Mouse (Mus musculus) spleen, postnatal 14 days (tissue): ENCODE measurements around the gene Diras2.
"Not testable (repeated sequence)": the region's sequence is repeated elsewhere in the genome, so short reads cannot be mapped to it uniquely, and the experiment has no call there.

Experiments
- DNase-seq, 2 experiments: peaks; one replicate each; pipeline ENCODE4 v3.0.0; 2021 to 2022; ENCODE audit warnings: low spot score in 2 of 2

Diras2 gene

DNA sequence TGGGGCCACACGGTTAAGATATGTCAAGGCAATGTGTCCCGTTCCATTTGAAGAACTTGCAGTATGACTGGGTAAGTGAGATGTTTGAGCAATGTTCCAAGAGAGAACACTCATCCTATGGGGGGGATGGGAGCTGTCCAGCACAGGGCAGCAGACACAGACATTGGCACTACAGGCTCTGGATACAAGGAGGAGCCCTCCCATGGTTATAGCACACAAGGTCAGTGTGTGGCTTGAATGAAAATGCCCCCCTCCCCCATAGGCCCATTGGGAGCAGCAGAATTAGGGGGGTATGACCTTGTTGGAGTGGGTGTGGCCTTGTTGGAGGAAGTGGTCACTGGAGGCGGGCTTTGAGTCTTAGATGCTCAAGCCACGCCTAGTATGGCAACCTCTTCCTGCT, 12.7 kb downstream of the Diras2 start:
- no peak for DNase-seq

DNA sequence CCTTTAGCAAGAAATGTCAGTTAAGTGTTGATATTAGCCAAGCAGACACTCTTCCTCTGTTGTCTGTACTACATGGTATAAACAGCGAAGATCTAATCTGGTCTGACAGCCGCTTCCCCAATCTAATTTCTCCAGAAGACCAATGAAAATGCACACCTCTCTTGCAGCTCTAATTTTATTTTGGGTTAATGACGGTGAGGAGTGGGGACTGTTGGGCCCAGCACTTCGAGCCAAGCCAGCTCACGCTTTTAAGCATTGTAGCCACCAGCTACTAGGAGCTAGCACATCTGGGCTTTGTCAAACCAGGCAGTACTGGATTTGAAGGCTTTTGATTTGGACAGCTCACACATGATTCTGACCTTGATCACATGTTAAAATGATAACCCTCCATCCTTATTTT, 14.1 kb downstream of the Diras2 start:
- no peak for DNase-seq

DNA sequence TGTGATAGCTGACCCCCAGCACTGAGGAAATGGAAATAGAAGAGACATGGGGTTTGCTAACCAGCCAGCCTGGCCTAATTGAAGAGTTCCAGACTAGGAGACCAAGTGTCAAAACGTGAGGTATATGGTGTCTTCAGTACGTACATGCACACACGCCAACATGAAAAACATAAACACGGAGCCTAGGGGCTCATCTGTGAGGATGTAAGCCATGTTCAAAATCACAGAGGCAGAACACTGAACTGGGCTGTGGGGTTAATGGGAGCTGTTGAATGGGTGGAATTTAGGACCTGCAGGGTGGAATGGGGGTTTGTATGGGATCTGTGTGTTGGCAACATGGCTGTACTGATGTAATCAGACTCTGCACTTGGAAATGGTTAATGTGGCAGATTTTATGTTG, 14.5 kb downstream of the Diras2 start:
- DNase-seq: no peak

DNA sequence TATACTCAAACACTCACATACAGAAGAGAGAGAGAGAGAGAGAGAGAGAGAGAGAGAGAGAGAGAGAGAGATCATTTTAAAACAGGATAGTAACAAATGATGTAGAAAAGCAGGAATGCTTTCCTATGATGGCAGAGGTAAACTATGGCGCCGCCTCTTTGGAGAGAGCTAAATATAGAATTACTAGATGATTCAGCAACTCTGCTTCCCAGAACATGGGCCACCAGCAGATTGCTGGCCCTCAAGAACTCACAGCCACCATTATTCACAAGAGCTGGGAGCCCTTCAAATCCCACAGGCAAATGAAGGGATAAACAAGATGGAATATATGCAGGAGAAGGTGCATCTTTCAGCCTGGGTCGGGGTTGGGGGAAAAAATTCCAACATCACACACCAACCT, 15.0 kb downstream of the Diras2 start:
- DNase-seq: no peak

DNA sequence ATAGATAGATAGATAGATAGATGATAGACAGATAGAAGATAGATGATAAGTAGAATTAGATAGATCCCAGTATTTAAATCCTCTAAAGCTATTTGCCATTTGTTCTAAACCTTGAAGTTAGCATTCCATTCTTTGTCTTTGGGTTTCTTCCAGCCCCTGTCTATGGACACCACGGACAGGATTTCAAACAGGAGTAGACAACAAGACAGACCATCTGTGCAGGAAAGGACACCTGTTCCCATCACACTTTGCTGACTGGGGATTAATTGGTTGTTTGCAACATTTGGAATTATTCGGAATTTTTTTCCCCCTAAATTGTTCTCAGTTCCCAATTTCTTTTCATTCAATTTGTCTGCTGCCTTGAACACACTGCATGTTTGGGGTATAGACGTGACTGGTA, 17.5 kb downstream of the Diras2 start:
- no peak for DNase-seq

DNA sequence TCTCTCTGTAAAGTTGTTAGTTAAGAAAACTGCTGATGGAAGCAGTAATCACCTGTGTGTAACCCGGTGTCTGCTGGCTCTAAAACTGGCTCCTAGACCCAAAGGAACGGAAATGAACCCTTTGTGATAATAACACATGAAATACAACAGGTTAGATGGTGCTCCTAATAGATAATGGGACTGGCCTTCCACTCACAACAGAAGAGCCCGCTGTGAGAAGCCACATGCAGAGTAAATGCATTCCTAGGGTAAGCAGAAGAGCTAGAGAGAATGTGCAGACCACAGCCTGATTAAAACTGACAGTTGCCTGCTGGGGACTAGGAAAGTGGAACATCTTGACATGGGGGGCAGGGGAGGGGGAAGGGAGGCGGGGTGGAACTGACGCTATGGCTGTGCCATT, 18.7 kb downstream of the Diras2 start:
- DNase-seq: no peak

DNA sequence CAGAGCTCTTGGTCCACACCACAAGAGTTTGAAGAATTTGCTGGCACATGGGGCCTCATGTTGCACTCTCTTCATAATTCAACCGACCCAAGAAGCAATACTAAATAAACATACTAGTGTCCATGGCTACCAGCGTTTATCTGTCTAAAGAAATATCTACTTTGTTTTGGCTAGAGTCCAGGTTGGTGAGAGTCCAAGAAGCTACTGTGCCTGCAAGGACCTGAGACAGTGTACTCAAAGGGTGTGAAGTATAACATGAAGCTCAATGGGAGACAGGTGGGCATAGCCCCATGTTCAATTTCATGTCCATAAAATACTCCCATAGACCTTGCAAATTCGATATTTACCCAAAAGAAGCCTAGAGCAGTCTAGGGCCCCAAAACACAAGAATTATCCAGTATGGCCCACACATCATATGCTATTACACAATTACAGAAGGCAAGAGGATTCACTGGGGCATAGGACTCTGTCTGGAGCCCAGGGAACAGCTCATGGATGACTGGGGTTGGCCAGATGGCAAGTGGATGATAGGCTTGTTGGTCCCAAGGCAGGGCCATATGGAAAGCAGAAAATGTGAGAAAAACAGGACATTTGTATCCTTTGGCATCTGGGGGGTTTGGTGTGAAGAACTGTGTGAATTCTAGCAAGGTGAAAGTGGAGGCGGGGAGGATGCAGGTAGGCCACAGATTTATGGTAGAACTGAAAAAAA, 20.8 kb downstream of the Diras2 start:
- DNase-seq: no peak

DNA sequence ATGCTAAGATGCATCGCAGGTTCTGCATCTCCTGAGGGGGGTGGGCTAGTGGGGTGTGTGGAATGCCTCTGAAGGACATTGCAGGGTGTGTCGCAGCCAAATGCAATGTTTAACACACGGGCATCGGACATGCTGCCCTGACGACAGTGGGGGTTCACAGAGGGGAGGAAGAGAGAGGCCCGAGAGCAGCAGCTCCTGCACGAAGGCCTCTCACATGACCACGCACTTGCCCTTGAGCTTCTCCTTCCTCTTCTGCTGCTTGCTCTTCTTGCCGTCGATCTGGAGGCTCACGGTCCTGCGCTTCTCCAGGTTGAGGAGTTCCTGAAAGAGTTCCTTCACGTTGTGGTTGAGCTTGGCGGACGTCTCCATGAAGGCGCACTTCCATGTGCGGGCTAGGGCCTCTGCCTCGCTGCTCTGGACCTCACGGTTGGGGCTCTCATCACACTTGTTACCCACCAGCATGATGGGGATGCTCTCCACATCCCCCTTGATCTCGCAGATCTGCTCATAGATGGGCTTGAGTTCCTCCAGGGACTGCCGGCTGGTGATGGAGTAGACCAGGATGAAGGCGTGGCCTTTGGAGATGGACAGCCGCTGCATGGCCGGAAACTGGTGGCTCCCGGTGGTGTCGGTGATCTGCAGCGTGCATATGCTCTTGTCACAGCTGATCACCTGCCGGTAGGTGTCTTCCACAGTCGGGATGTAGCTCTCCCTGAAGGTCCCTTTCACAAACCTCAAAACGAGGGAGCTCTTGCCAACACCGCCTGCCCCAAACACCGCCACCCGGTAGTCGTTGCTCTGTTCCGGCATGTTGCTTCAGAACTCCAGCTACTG, 23.4 kb downstream of the Diras2 start:
- no peak for DNase-seq

DNA sequence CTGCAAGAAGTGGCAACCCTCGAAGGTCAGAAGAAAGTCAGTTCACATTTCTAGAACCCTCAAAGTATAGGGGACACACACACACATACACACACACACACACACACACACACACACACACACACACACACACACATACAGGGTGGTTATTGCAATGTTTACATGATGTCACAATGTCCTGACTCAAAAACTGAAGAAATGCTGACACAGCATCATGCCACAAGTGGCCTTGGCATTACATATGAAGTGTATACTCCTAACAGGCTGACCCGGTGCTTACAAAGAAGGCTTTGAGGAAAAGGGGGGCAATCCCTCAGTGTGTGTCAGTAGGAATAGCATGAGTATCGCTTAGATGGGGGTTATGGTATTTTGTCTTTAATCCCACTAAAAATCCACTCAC, 24.3 kb downstream of the Diras2 start:
- not testable (repeated sequence) for DNase-seq

DNA sequence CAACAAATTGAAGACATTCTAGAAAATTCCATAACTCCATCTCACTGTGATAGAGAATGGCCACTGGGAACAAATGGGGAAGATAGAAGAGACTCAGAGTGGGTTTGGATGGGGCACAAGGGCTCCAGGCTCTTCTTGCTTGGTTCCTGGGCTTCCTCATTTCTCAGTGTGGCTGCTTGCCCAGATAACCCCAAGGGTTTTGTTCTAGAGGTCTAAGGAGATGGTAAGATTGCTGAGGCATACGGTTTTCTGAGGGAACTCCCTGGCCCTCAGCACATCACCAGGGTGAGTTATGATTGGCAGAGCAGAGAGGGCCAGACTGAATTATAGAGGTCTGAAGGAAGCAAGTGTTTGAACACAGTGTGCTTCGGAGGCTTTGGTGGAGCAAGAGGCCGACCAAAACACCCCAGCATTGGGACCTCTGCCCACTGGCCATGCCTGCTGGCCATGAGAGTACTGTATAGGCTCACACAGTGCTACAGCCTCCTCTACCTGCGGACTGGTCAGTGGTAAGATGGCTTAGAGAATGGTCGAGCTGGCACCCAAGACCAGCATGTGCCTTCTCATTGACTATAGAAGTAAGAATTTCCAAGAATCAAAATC, 25.3 kb downstream of the Diras2 start:
- DNase-seq: not testable (repeated sequence)

DNA sequence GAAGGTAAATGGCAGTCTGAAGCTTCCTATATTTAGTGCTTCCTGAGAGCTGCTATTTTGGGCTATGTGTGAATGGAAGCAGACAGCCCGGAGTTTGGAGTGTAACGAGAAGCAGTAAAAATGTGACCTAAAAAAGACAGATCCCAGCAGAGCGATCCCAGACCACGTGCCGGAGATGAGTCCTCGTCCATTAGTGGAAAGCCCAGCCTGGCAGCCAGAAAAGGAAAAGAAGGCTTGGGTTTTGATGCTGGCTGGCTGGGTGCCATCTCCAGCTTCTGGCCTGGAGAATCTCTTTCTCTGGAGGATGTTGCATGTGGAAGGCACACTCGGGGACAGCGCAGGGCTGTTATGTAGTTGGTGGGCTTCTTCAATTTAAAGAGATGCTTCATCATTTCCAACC, 29.4 kb downstream of the Diras2 start:
- no peak for DNase-seq

DNA sequence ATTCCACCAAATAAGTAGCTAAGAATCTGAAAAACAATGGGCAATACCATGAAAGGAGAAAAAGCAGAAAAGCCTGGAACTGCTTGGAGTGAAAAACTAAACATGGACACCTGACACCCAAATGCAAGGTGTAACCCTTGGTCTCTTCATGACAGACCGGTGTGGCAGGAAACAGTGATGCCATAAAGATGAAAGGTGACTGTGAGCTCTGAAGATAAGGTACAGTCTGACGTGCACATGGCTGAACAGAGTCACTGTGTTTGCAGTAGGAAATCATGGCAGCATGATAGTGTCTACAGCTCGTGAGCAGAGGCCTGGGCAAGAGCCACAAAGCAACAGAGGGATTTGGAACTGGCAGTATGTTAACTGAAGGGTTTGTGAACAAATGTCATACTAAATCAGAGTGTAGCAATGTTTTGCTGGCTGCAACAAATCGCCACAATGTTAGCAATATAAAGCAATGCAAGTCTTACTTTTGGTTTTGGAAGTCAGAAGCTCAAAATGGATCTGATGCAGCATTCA, 34.0 kb downstream of the Diras2 start:
- no peak for DNase-seq

DNA sequence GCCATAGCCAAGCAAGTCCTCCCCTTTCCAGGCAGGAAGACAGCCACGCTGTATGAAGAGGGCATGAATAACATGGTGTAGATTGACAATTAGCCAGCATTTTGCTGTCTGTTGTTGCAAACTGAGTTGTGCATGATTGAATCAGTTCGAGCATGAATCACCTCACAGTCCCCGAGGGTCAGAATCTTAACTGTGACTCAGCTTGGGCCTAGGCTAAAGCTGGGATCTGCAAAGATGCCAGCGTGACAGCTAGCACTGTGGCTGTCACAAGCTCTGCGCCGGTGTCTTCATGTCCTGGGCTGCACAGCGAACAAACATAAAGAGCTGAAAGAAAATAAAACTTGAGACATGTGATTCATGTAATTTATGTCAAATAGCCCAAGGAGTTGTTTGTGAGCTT, 42.3 kb downstream of the Diras2 start:
- DNase-seq: no peak

DNA sequence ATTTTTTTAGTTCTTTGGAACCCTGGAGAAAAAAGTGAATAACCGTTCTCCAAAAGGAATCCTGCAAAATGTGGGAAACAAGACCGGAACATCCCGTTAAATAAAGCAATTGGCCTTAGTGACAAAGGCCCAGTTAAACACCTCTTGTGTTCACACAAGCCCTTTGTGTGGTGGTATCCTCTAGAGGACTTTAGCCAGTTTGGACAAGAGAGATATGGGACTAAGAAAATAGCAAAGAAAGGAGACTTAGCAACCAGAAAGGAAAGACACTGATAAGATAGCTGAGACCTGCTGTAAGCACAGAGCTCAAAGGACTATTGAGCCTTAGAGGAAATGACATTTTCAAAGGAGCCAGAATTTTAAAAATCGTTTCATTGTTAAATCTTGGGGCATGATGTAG, 47.0 kb downstream of the Diras2 start:
- no peak for DNase-seq

DNA sequence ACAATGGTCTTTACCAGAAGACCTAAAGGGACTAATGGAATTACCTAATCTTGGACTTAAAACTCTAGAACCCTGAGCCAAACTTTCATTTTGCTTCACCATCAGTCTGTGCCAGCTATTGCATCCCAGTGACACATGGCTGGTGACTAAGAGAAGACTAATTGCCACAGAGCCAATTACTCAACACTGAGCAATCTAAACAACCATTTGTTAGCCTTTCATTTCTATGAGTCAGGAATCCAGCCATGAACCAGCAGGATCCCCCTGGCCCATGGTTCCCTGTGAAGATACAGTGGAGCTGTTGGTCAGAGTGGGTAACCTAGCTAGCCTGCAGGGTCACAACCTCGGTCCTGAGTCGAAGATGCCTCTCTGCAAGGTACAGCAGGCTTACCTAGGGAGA, 49.3 kb downstream of the Diras2 start:
- DNase-seq: no peak

DNA sequence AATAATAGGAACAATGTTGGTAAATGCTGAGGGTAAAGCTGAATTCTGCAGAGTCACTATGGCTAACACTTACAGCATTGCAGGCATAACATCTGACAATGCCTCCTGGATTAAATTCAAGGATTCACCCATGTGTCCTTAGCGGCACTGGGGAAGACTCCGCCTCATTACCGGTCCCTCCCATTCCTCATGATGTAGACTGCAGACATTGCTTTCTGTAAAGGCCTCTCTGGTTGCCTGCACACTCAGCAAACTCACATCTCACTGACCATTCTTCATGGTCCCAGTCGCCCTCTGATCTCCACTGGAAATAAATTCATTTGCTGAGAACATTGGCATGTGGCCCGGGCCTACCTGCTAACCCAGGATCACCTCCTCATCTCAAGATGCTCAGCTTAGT, 51.9 kb downstream of the Diras2 start:
- DNase-seq: no peak

DNA sequence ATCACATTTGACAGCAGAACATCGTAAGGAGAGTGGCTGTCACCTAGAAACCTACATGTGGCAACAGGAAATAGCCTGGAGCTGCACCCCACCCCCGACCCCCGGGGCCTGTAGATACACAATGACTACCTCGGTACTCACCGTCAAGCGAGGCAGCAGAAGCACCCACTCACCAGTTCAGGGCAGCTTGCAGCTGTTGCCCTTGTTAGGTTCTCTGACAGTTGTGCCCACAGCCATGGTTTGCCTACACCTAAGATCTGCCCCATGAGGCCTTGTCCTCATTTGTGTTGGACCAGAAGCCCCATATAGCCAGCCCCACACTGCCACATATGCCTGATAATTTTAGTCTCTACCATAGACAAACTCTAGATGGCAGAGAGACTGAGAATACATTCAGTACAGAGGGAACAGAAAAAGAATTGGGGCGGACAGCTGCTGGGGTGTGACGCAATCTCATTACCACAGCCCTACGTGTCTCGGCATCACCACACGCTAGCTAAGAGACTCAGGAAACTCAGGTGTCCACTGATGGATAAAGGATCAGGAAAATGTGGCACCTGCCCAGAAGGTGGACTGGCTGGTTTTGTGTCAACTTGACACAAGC, 54.0 kb downstream of the Diras2 start:
- DNase-seq: no peak

DNA sequence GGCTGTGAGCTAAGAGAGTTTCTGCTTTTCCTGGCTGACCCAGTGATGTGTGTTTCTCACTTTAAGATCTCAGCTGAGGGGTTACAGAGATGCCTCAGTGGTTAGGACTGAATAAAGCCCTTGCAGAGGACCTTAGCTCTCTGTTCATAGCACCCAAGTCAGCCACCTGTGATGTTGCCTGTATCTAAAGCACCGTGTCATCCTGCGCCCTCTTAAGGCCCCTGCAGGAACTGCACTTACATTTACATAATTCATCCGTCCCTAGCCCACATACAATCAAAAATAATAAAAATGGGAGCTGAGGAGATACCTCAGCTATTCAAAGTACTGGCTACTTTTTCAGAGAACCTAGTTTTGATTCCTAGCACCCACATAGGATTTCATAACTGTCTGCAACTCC, 54.9 kb downstream of the Diras2 start:
- DNase-seq: no peak

DNA sequence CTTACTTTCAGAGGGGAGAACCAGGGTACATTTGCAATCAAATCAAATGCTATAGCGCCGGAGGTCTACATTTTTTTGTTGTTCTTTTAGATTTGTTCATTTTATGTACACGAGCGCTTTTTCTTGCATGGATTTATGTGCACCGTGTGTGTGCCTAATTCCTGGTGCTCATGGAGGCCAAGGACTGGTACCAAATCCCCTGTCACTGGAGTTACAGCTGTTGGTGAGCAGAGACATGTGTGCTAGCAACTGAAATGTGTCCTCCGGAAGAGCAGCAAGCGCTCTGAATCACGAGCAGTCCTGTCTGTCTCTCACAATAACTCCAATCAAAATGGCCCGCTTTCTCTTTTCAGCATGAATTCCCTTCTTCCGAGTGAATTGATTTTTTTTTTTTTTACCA, 55.8 kb downstream of the Diras2 start:
- DNase-seq: no peak

DNA sequence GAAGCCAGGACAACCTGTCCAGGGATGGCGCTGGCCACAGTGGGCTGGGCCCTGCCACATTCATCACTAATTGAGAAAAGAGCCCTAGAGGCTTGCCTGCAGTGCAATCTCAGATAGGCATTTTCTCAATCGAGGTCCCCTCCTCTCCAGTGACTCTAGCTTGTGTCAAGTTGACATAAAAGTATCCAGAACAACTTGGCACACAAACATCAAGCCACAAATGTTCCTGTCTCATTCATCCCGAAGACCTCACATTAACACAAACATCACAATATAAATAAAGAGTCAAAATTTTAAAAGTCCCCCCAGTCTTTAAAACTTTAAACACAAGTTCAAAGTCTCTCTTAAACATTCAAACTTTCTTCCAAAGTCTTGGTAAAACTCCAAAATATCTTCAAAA, 56.3 kb downstream of the Diras2 start:
- no peak for DNase-seq

DNA sequence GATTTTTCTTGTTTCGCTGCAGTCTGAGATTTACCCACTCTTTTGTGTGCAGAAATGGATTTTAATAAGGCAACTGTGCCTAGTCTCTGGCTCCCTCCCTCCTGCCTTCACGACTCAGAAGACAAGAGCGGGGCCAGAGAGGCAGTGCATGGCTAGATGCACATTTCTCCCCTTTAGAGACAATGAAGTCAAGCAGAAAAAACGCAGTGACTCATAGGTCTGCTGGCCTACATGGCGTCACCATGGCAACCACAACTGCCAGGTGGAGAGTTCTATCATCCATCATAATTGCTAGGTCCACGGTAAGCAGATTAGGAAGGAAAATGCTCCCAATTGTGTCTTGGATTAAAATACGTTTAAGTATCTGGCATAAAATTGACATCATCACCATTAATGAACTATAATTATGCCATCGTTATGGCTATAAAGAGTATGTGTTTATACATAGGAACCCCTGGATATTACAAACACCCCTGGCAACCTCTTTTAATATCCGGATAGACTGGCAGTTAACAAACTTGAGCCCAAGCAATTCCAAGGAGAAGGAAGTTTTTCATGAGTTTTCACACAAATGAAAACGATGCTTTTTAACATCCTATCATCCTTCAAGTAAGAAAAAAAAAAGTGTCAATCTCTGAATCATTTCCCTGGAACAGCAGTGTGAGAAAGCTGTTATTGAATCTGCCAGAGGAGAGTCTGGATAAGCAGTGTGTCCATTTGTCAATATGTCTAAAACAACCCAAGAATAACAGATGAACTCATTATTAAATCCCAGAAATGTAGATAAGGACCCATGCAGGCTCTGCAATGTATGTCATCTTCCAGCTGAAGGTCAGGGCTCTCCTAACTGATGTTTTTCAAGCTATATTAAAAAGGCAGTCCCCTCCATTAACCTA, 61.0 kb downstream of the Diras2 start:
- no peak for DNase-seq
